Mouse (Mus musculus) testis, adult 2 months (tissue): ENCODE data around the gene Epas1. TPM values are rescaled to one million over a fixed set of nuclear protein-coding genes. Genes with fewer than 3 reads are reported as not detected.

ENCODE experiments used
- H3K27ac ChIP-seq: fragments of 200-500 bp; 2 replicates; pipeline ENCODE4 v1.5.1; 2012; ENCODE audit warnings: low read depth, low read length; ENCODE audit not compliant: control insufficient read depth, insufficient read depth
- H3K27me3 ChIP-seq: fragments of 200-500 bp; 2 replicates; pipeline ENCODE4 v1.6.1; 2012; ENCODE audit warnings: mild to moderate bottlenecking, low read length, moderate library complexity; ENCODE audit not compliant: control insufficient read depth, insufficient read depth
- H3K36me3 ChIP-seq: fragments of 200-500 bp; 2 replicates; pipeline ENCODE4 v1.6.1; 2012; ENCODE audit warnings: mild to moderate bottlenecking, low read length; ENCODE audit not compliant: control insufficient read depth, insufficient read depth
- H3K4me1 ChIP-seq: fragments of 200-500 bp; 2 replicates; pipeline ENCODE4 v1.6.1; 2012; ENCODE audit warnings: low read length; ENCODE audit not compliant: control insufficient read depth, insufficient read depth
- H3K4me3 ChIP-seq: fragments of 200-500 bp; 2 replicates; pipeline ENCODE4 v1.5.1; 2012; ENCODE audit warnings: low read depth, mild to moderate bottlenecking, low read length, moderate library complexity, mixed read lengths; ENCODE audit not compliant: control insufficient read depth
- CTCF ChIP-seq: fragments of 200-500 bp; IDR thresholded peaks from 2 replicates; pipeline ENCODE4 v1.5.1; 2012; ENCODE audit warnings: low read depth, mild to moderate bottlenecking, inconsistent platforms, low read length, moderate library complexity; ENCODE audit not compliant: control insufficient read depth, insufficient read depth, insufficient replicate concordance
- POLR2A ChIP-seq: fragments of 200-500 bp; IDR thresholded peaks from 2 replicates; pipeline ENCODE4 v1.6.1; 2012; ENCODE audit warnings: low read depth, mild to moderate bottlenecking, inconsistent platforms, low read length, moderate library complexity; ENCODE audit not compliant: control insufficient read depth
- polyA plus RNA-seq: library from polyadenylated mRNA; depleted of rRNA; stranded (reverse); fragments of >200 nt; gene quantifications from 2 replicates; pipeline ENCODE4 v1.2.3, GENCODE M21; 2012

Gene Epas1
- polyA plus RNA-seq, 1 experiment, result 15.9 TPM

DNA sequence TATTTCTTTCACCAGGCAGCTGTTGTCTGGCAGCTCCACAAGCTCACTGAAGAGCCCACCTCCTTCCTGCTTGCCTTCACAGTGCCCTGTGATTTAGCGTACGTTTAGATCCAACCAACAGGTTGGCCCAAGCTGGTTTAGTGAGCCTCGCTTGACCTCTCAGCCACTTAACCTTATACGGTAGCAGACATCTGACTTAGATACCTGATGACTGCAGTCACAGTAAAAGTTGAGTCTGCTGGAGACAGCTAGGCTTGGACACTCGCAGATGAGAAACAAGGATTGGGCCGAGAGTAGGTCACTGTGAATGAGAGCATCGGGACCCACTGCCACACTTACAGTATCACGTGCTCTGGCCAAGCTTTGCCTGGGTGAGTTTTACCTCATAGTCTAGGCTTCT, 38.4 kb downstream of the Epas1 start:
- Histone ChIP-seq H3K36me3 (no peaks in the 10 kb centered on the region), H3K27ac (no peak overlapping the region), H3K4me1 (no peaks in the 10 kb centered on the region), H3K27me3 (no peaks in the 10 kb centered on the region), H3K4me3 (no peak overlapping the region)
- TF ChIP-seq CTCF (no peak), POLR2A (no peak)

DNA sequence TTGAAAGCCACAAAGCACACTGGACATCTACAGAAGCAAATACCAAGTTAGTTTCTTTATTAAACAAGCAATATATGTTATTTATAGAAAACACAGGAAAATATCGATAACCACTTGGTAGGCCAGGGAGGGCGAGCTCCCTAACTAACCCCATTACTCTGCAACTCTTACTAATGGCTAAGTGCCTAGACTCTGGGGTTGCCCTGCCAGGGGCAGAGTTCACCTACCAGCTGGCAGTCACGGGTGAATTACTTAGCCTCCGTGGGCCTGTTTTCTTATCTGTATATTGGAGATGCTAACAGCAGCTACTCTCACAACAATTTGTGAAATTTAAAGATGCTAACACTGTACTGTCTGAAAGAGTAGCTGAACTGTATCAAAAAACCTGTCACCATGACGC, 42.3 kb downstream of the Epas1 start:
- H3K27ac ChIP-seq, result no peak overlapping the region
- no peaks in the 10 kb centered on the region for H3K27me3 ChIP-seq
- TF ChIP-seq CTCF, result no peak
- no peak for TF ChIP-seq POLR2A
- H3K4me1 ChIP-seq, result peaks cover 7% of the 10 kb centered on the region; the same call in 1 of the 2 replicates
- H3K4me3 ChIP-seq, result no peak overlapping the region
- H3K36me3 ChIP-seq, result no peaks in the 10 kb centered on the region

DNA sequence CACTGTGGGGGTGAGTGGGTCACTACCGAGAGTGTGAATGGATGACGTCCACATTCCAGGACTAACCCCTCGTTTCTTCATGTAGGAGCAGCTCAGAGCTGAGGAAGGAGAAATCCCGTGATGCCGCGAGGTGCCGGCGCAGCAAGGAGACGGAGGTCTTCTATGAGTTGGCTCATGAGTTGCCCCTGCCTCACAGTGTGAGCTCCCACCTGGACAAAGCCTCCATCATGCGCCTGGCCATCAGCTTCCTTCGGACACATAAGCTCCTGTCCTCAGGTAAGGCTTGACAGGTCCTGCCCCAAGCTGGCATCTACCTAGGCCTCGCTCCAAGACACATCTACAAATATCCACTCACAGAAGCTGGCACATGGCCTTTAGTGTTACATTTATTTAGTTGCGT, 43.5 kb downstream of the Epas1 start:
- no peaks in the 10 kb centered on the region for H3K36me3 ChIP-seq
- no peaks in the 10 kb centered on the region for H3K27me3 ChIP-seq
- no peak overlapping the region for H3K4me3 ChIP-seq
- TF ChIP-seq POLR2A, result no peak
- no peak for TF ChIP-seq CTCF
- peaks cover 7% of the 10 kb centered on the region; the same call in 1 of the 2 replicates for H3K4me1 ChIP-seq
- H3K27ac ChIP-seq, result no peak overlapping the region

DNA sequence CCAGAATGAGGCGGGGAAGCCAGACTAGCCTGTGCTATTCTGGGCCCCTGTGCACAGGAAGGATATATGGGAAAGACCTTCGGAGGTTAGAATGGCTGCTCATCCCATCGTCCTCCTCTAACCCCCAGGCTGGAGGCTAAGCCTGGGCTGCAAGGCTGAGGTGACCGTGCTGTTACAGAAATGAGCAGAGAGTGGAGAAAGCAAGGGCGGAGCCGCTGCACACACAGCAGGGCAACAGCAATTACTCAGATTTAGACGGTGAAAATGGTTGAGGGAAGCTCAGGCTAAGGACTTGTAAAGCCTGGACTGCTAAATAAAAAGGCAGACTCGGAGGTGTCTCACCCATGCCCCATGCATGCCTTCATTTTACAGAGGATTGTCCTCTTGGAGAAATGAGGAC, 45.0 kb downstream of the Epas1 start:
- no peak for TF ChIP-seq POLR2A
- no peak for TF ChIP-seq CTCF
- Histone ChIP-seq H3K4me3 (no peak overlapping the region), H3K4me1 (peaks cover 10% of the 10 kb centered on the region), H3K36me3 (no peaks in the 10 kb centered on the region), H3K27me3 (no peaks in the 10 kb centered on the region), H3K27ac (peak overlapping the region; percentile 26; the same call in 1 of the 2 replicates)

DNA sequence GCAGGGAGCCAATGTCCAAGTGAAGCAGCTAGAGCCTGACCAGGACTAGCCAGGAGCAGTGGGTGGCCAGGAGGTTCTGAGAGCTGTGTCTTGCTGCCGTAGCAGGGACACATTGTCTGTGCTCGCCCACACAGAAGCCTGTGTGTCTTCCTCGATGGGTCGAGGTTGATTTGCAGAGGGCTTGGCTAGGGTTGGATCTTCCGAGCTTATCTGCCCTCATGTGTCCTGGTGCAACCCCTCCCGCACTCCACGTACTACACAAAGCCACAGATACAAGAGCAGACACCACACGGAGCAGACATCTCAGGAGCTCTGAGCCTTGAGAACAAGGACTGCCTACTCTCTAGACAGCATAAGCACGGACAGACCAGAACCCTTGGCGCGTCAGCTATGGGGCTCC, 45.5 kb downstream of the Epas1 start:
- Histone ChIP-seq H3K4me1 (peaks cover 10% of the 10 kb centered on the region), H3K27ac (no peak overlapping the region; the same call in 1 of the 2 replicates), H3K4me3 (no peak overlapping the region), H3K27me3 (no peaks in the 10 kb centered on the region), H3K36me3 (no peaks in the 10 kb centered on the region)
- TF ChIP-seq POLR2A (no peak), CTCF (no peak)

DNA sequence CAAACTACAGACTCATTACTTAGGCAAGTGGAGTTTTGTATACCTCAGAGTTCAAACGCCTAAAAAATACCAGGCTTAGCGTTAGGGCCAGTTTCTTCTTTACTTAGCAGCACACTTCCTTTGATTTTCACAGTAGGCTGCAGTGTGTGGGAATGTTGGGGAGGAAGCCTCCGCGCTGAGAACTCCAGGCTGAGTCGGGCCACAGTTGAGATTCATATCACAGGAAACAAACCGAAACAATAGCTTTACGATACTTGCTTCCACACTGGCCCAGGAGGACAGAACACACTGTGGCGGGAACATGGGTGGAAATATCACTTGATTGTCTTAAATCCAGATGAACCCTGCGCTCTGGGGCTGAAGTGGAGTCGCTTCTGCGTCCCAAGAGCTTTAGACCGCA, 47.0 kb downstream of the Epas1 start:
- peaks cover 10% of the 10 kb centered on the region for H3K4me1 ChIP-seq
- no peak overlapping the region for H3K27ac ChIP-seq
- TF ChIP-seq CTCF, result no peak
- no peak for TF ChIP-seq POLR2A
- H3K4me3 ChIP-seq, result no peak overlapping the region
- H3K36me3 ChIP-seq, result no peaks in the 10 kb centered on the region
- no peaks in the 10 kb centered on the region for H3K27me3 ChIP-seq

DNA sequence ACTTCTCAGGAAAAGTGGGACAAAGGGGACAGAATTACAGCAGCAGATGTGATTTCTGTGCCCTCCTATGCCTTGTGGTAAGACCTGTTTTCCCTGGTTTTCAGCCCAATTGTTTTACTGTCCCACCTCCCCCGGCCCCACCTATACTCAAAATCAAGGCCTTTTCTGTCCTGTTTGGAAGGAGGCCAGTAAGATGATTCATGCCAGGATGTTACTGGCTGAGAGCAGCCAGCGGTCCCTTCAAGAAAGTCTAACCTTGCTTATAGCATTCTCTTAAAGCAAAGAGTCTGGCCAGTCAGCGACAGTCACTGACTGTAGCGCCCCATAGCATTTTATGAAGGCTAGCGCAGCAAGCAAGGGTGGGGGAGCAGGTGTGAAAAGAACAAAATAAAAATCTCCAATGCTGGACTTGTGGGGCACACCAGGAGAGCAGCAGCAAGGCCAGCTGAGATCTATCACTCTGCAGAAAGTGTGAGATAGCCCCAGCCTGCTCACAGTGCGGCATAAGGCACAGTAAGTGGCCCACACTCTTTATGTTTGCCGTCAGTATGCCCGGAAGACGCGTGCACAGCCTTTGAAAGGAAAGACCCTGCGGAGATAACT, 47.8 kb downstream of the Epas1 start:
- Histone ChIP-seq H3K4me1 (peaks cover 10% of the 10 kb centered on the region), H3K4me3 (peak overlapping the region; percentile 14; the same call in 1 of the 2 replicates), H3K27ac (no peak overlapping the region), H3K36me3 (no peaks in the 10 kb centered on the region), H3K27me3 (no peaks in the 10 kb centered on the region)
- no peak for TF ChIP-seq POLR2A
- TF ChIP-seq CTCF, result no peak
